Mouse (Mus musculus) lung, postnatal 10 days (tissue): ENCODE results near the gene Mapk8.
"Not testable (repeated sequence)": the region's sequence is repeated elsewhere in the genome, so short reads cannot be mapped to it uniquely, and the experiment has no call there.

Source experiments
- DNase-seq: peaks from one replicate; pipeline ENCODE4 v3.0.0; 2021

The Mapk8 gene

DNA sequence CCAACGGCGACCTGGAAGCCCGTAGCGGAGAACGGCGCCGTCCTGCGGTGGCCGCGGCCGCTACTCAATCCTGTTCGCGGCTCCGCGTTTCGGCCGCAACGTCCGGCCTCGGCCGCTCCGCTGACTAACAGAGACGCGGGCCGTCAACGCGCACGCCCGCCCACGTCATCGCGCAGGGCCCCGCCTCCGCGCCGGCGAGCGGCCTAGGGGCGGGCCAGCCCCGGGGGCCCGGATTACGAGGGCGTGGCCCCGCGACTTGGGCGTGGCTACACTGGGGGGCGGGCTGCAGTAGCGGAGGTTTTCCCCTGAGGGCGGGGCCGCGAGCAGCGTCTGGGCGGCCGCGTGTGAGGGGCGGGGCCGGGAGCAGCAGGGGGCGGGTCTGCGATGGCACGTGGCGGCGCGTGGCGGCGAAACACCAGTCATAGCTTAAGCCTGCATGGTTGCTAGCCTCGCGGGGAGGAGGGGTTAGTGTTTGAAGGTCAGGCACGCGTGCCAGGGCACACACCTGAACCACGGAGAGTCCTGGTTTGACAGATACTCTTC lies at the start of gene Mapk8:
Gene Mapk8 (minus strand): TSS at position 132 of the 543 bp plus-strand sequence.
- peak; percentile 98 for DNase-seq

GRCm38 (mm10) chr14:33495226-33495625 lies 48.3 kb upstream of the Mapk8 start:
- DNase-seq, result no peak

DNA sequence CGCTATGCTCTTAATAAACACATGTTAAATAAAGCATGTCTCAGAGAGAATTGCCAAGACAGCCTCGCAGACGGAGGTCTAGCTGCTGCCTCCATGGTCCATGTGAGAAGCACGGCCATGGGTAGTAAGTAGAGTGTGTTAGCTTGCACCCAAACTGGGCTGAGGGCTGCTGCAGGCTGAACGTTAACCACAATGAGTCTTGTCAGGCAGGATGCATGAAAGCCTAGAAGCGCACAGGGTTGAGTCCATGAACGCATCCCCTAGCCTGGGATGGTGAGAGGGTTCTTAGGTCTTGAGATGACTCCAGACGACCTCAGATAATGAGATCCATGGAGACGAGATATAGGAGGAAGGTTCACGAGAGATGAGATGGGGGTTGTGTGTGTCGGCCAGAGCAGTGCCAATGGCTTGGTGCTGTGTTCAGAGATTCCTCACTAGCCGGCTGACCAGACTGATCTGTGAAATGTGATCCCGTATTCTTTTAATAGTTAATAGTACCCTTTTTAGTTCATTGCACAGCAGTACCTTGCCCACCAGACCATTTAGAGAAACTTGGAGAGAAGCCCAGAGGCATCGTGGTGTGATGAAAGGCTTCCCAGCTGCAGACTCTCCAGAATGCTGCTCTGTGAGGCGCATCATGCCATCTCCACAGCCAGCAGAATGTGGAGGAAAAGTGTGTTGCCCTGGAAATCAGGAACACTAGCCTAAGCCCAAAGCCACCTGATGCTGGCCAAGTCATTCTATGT lies 41.0 kb upstream of the Mapk8 start:
- peak; percentile 55 for DNase-seq

- DNase-seq, result no peak
Measured at GRCm38 (mm10) chr14:33481991-33482390, 35.0 kb upstream of the Mapk8 start.

GRCm38 (mm10) chr14:33476094-33476760 lies 29.3 kb upstream of the Mapk8 start:
- DNase-seq, result no peak

GRCm38 (mm10) chr14:33474461-33474860 lies 27.5 kb upstream of the Mapk8 start:
- DNase-seq, result no peak

DNA sequence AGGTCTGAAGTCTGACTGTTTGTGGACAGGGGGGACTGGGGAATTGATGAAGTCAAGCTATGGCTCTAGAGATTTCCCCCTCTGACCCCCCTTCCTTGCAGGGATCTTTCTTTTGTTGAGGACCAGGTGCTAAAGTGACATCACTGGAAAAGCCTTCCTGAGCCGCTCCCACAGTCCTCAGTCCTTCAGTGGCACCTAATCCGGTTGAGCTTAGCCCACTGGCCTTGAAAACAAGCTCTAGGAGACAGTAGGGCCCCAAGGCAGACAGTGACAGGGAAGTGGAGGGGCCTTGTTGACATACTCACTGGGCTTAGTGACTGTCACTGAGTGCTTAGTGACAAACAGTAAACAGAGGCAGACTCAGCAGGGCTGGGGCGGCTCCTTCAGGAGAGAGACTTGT lies 24.4 kb upstream of the Mapk8 start, which contains the start of gene Frmpd2:
Gene Frmpd2 (plus strand): TSS at position 366 of the 400 bp plus-strand sequence.
- no peak for DNase-seq

GRCm38 (mm10) chr14:33467766-33468165 lies 20.8 kb upstream of the Mapk8 start:
- DNase-seq, result no peak

DNA sequence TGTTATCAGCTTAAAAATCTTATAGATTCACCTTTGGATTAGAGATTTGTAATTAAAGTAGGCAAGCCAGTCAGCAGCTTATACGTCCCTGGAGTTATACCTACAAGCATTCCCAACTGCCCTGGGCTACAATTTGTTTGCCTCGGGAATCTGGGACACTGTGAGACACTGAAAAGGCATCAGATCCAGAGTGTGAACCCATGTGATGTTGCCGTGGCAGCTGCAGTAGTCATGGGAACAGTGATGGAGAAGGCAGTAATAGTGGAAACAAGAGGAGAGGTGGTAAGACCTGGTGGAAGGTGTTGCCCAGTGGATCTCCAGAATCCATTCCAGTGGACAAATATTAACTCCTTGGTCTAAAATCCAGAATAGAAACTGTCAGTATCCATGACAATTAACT lies 16.7 kb upstream of the Mapk8 start:
- DNase-seq, result no peak

DNA sequence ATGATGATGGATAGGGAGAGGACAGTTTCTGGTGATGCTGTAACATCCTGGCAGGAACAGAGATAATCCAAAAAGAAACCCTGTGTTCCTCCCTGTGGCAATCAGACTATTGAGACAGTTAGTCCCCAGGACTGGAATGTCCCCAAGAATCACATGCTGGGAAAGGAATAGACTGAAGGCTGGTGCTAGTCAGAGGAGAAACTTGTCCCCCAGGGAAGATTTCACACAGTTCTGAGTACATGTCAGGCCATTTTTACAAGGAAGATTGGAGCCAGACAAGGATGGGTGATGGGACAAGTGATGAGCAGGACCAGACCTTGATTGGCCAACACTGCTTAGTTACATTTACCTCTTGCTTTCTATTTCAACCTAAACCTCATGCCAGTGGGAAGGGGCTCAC lies 3.4 kb upstream of the Mapk8 start:
- no peak for DNase-seq

DNA sequence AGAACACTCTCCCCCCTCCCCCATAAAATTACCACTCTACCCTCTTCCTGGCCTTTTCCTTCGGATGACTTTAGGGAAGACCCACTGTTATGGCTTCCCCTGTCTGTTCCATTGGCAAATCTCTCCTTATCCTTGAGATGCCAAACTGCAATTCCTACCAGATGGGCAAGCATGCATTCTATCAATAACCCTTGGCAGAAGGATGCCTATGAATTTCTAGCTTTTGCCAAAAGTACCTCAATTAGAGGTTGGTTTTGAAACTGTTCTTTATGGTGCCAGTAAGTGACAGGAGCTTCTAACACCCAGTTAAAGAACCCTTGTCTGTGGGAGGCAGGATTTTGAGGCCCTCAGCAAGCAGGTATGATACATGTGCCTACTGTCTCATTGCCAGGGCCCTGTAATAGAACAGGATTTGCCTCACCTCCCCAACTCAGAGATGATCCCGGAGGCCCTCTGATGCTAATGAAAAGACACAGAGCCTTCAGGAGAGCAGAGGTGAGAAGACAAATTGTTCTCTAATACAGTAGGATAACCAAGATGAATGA lies 2.4 kb upstream of the Mapk8 start:
- no peak for DNase-seq

DNA sequence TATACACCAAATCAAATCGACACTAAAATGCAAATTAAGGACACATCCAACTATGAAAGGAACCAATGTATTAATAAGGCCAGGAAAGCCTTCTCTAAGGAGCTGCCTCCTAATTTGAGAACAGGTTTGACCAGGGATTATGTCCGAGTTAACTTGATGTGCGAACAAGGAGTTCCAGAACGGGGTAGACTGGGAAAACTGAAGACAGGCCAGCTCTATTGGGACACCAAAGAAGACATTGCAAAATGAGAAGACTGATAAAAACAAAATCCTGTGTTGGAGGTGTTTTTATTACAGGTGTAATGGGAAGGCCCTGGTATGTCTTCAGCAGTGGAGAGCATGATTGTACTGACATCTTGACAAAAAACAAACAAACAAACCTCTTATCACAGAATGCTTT lies 1.3 kb upstream of the Mapk8 start:
- no peak for DNase-seq

DNA sequence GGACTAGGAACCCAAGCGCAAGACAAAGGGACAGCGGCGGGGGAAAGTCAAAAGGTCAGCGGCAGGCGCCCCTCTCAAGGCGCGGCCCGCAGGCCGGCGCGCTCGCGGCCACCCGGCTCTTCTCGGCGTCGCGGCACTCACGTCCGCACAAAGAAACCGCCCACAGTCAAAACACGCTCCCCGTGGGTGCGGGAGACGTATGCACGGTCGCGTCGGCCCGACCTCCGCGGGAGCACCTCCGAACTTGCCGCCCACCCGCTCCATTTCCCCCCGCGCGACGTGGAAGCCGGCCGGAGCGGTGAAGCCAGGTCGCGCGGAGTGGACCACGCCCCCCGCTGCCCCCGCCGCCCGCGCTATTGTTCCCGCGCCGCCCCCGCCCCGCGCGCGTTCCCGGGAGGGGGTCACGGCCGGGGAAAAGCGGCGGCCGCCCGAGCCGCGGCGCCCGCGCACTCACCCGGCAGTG lies 366 bp downstream of the Mapk8 start:
- DNase-seq, result no peak

DNA sequence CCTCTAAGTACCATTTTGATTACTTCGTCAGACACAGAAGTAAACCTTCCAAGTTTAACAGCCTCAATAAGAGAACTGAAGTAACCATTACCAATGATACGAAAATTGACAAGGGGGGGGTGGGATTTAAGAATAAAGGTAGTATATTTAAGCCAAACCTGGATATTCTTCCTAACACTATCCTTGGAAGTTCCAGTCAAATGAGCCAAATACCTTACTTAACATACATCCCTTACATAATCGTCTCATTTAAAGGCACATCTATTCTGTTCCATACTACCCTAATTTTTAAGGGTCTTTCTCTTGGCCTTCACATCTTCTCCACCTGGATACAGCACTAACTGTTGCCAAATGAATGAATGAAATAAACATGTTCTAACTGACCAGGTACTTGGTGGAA lies 996 bp downstream of the Mapk8 start:
- DNase-seq, result no peak

GRCm38 (mm10) chr14:33443780-33444179 lies 3.2 kb downstream of the Mapk8 start:
- DNase-seq, result no peak

- DNase-seq, result not testable (repeated sequence)
Measured at GRCm38 (mm10) chr14:33432485-33432884, 14.5 kb downstream of the Mapk8 start.

- DNase-seq, result no peak
Measured at GRCm38 (mm10) chr14:33424124-33424523, 22.8 kb downstream of the Mapk8 start.

GRCm38 (mm10) chr14:33423003-33423402 lies 24.0 kb downstream of the Mapk8 start:
- DNase-seq, result no peak

GRCm38 (mm10) chr14:33418311-33418909 lies 28.5 kb downstream of the Mapk8 start:
- no peak for DNase-seq

- DNase-seq, result no peak
Measured at GRCm38 (mm10) chr14:33415746-33416145, 31.2 kb downstream of the Mapk8 start.

DNA sequence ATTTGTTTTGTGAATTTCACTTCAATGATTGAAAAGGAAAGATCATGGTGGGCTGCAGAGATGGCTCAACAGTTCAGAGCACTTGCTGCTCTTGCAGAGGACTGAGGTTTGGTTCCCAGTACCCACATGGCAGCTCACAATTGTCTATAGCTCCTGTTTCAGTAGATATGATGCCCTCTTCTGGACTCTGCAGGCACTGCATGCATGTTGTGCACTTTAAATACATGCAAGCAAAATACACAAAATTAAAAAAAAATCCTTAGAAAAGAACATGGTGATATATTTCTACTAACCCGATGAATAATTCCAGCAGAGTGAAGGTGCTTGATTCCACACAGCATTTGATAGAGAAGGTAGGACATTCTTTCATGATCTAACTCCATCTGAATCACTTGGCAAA lies 44.6 kb downstream of the Mapk8 start:
- DNase-seq, result peak; percentile 2

DNA sequence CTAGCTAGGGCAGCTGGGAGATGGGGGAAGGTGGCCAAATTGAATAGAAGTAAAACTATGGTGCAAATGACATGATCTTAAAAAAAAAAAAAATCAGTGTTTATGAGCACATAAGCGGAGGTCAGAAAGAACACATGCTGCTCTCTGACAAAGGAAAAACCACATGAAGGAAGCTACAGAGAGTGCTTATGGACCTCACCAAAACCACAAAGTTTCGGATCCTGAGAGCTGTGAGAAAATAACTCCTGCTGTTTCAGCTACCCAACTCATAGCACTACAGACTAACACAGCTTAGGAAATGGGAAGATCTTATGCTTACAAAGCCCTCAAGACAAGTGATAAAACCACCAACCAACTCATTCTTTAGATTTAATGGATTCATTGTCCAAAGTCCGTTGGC lies 46.9 kb downstream of the Mapk8 start:
- DNase-seq, result no peak
